Mouse (Mus musculus) embryonic fibroblast, embryonic 13.5 days (primary cell): ENCODE results near the gene Tmem60. TPM values are rescaled to one million over a fixed set of nuclear protein-coding genes. Genes with fewer than 3 reads are reported as not detected.

Source experiments
- H3K27ac ChIP-seq: 2 replicates; pipeline ENCODE4 v1.5.1; 2012; ENCODE audit warnings: low read length, control low read depth, inconsistent platforms; ENCODE audit not compliant: insufficient read depth
- H3K4me1 ChIP-seq: 2 replicates; pipeline ENCODE4 v1.6.1; 2011; ENCODE audit warnings: low read length; ENCODE audit not compliant: control insufficient read depth, insufficient read depth
- H3K4me3 ChIP-seq: 2 replicates; pipeline ENCODE4 v1.5.1; 2011; ENCODE audit warnings: mild to moderate bottlenecking, control low read depth, low read length; ENCODE audit not compliant: insufficient read depth
- CTCF ChIP-seq: IDR thresholded peaks from 2 replicates; pipeline ENCODE4 v1.5.1; 2011; ENCODE audit warnings: mild to moderate bottlenecking, control low read depth, low read length, moderate library complexity, borderline replicate concordance; ENCODE audit not compliant: insufficient read depth
- POLR2A ChIP-seq: IDR thresholded peaks from 2 replicates; pipeline ENCODE4 v1.6.1; 2011; ENCODE audit warnings: low read depth, mild to moderate bottlenecking, control low read depth, low read length, moderate library complexity
- polyA plus RNA-seq: library from polyadenylated mRNA; stranded (reverse); fragments of >200 nt; gene quantifications from 2 replicates; pipeline ENCODE4 v1.2.4, GENCODE M21; 2011; ENCODE audit warnings: low read depth; ENCODE audit not compliant: missing spikeins, insufficient read length

The Tmem60 gene
- 27.1 and 31.1 TPM in 2 replicates for polyA plus RNA-seq

GRCm38 (mm10) chr5:20881915-20882800 lies at the start of gene Tmem60, which contains the start of gene Phtf2:
TSS of gene Tmem60 (plus strand) at chr5:20882191.
TSS of gene Phtf2 (minus strand) at chr5:20882124.
- TF ChIP-seq CTCF = no peak
- peak; percentile 87 for TF ChIP-seq POLR2A
- Histone ChIP-seq H3K27ac (peak within 1 kb of the TSS; percentile 45; the same call in 1 of the 2 replicates), H3K4me3 (peak within 1 kb of the TSS; percentile 94), H3K4me1 (no peaks in the 10 kb centered on the region; the same call in 1 of the 2 replicates)

GRCm38 (mm10) chr5:20834399-20834798 lies 47.6 kb upstream of the Tmem60 start:
- no peak overlapping the region for H3K4me3 ChIP-seq
- H3K4me1 ChIP-seq = no peaks in the 10 kb centered on the region; the same call in 1 of the 2 replicates
- H3K27ac ChIP-seq = no peak overlapping the region
- TF ChIP-seq CTCF (no peak), POLR2A (no peak)

GRCm38 (mm10) chr5:20837082-20837481 lies 44.9 kb upstream of the Tmem60 start:
- no peak for TF ChIP-seq CTCF
- TF ChIP-seq POLR2A = no peak
- no peaks in the 10 kb centered on the region; the same call in 1 of the 2 replicates for H3K4me1 ChIP-seq
- no peak overlapping the region for H3K27ac ChIP-seq
- H3K4me3 ChIP-seq = no peak overlapping the region

- Histone ChIP-seq H3K4me3 (no peak overlapping the region), H3K27ac (no peak overlapping the region), H3K4me1 (no peaks in the 10 kb centered on the region; the same call in 1 of the 2 replicates)
- TF ChIP-seq POLR2A (no peak), CTCF (no peak)
Measured at GRCm38 (mm10) chr5:20843405-20843804, 38.6 kb upstream of the Tmem60 start.

DNA sequence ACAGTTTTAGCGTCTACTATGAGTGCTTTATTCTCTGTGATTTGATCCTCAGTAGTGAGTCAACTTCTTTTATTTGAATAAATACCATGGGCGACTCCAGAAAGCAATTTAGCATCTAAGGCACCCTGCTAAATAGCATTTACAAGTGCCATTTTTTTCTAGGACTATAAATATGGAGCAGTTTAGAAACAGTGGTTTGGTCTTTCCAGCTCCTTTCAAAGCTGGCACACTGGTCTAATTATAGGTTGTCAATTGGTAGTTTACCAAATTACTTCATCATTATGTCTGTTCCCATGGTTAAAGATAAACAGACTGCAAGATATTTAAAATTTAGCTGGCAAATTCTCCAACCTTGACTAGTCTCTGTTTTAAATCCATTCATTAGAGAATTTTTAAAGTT lies 38.2 kb upstream of the Tmem60 start:
- Histone ChIP-seq H3K4me3 (no peak overlapping the region), H3K27ac (no peak overlapping the region), H3K4me1 (no peaks in the 10 kb centered on the region; the same call in 1 of the 2 replicates)
- no peak for TF ChIP-seq POLR2A
- TF ChIP-seq CTCF = no peak

GRCm38 (mm10) chr5:20847010-20847409 lies 35.0 kb upstream of the Tmem60 start:
- no peak for TF ChIP-seq POLR2A
- no peak for TF ChIP-seq CTCF
- Histone ChIP-seq H3K4me3 (no peak overlapping the region), H3K4me1 (no peaks in the 10 kb centered on the region), H3K27ac (no peak overlapping the region)

GRCm38 (mm10) chr5:20855066-20855465 lies 26.9 kb upstream of the Tmem60 start:
- Histone ChIP-seq H3K4me1 (no peaks in the 10 kb centered on the region), H3K4me3 (no peak overlapping the region), H3K27ac (no peak overlapping the region)
- TF ChIP-seq CTCF = no peak
- TF ChIP-seq POLR2A = no peak

- Histone ChIP-seq H3K4me3 (no peak overlapping the region), H3K4me1 (no peaks in the 10 kb centered on the region), H3K27ac (no peak overlapping the region)
- no peak for TF ChIP-seq POLR2A
- TF ChIP-seq CTCF = no peak
Measured at GRCm38 (mm10) chr5:20858404-20858803, 23.6 kb upstream of the Tmem60 start.

GRCm38 (mm10) chr5:20860565-20860964 lies 21.4 kb upstream of the Tmem60 start:
- H3K27ac ChIP-seq = no peak overlapping the region
- no peak overlapping the region for H3K4me3 ChIP-seq
- no peaks in the 10 kb centered on the region for H3K4me1 ChIP-seq
- TF ChIP-seq CTCF (no peak), POLR2A (no peak)

DNA sequence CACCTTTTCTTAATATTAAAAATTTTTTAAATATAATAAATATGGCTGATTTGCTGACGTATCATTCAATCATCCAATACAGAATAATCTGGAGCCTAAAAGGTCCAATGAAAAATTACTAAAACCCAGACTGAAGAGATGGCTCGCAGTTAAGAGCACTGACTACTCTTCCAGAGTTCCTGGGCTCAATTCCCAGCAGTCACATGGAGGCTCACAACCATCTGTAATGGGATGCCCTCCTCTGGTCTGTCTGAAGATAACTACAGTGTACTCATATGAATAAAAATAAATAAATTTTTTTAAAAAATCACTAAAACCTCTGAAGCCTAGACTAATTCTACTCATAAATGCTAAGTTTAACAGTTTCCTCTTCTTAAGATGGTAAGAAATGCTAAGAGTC lies 20.1 kb upstream of the Tmem60 start:
- TF ChIP-seq POLR2A (no peak), CTCF (no peak)

More for the DNA sequence above, 20.1 kb upstream of the Tmem60 start:
- Histone ChIP-seq H3K4me1 (no peaks in the 10 kb centered on the region), H3K4me3 (no peak overlapping the region), H3K27ac (no peak overlapping the region)
